Mouse (Mus musculus) forebrain, embryonic 10.5 days (tissue): ENCODE measurements around the gene Ppp1ca. TPM values are rescaled to one million over a fixed set of nuclear protein-coding genes. Genes with fewer than 3 reads are reported as not detected.

Source experiments
- DNase-seq: peaks from one replicate; pipeline ENCODE4 v3.0.0-alpha.2; 2017; ENCODE audit warnings: low spot score; ENCODE audit errors: extremely low spot score
- H3K27ac ChIP-seq: fragments of 300-500 bp; sonication (generic); 2 replicates; pipeline ENCODE4 v1.5.1; 2016; ENCODE audit warnings: mild to moderate bottlenecking
- H3K27me3 ChIP-seq: fragments of 300-500 bp; sonication (generic); 2 replicates; pipeline ENCODE4 v1.6.1; 2016; ENCODE audit warnings: mild to moderate bottlenecking; ENCODE audit not compliant: poor library complexity, severe bottlenecking
- H3K36me3 ChIP-seq: fragments of 300-500 bp; sonication (generic); replicated peaks from 2 replicates; pipeline ENCODE4 v1.6.1; 2016; ENCODE audit warnings: mild to moderate bottlenecking, moderate library complexity
- H3K4me1 ChIP-seq: fragments of 300-500 bp; sonication (generic); 2 replicates; pipeline ENCODE4 v1.6.1; 2016
- H3K4me3 ChIP-seq: fragments of 300-500 bp; sonication (generic); 2 replicates; pipeline ENCODE4 v1.5.1; 2016; ENCODE audit warnings: mild to moderate bottlenecking, moderate library complexity
- H3K9me3 ChIP-seq: fragments of 300-500 bp; sonication (generic); 2 replicates; pipeline ENCODE4 v1.6.1; 2016; ENCODE audit warnings: mild to moderate bottlenecking, moderate library complexity
- WGBS: fragments of 180-500 bp; shearing (Covaris S2); methylation state at CpG from one replicate; pipeline ENCODE4 v1.1.7; 2016; 5-methylcytosine and 5-hydroxymethylcytosine counted together
- polyA plus RNA-seq: library from polyadenylated mRNA; unstranded; fragments of >200 nt; fragmentation: Nextera tagmentation; extraction: Ambion mirVana; gene quantifications from 2 replicates; pipeline ENCODE4 v1.2.1, GENCODE M21; 2016

The Ppp1ca gene
- polyA plus RNA-seq, 1 experiment from 2014 or later, result 998 TPM

GRCm38 (mm10) chr19:4226779-4227178, 34.9 kb downstream of the Ppp1ca start:
- H3K4me3 ChIP-seq, result no peak overlapping the region
- H3K4me1 ChIP-seq, result peaks cover 17% of the 10 kb centered on the region
- WGBS, result 89% methylated on average over 7 of the region's 7 CpGs
- no peak overlapping the region for H3K27ac ChIP-seq
- H3K9me3 ChIP-seq, result no peaks in the 10 kb centered on the region
- DNase-seq, result no peak
- H3K27me3 ChIP-seq, result peaks cover 35% of the 10 kb centered on the region
- H3K36me3 ChIP-seq, result no peaks in the 10 kb centered on the region

- WGBS, result 77% methylated on average over 5 of the region's 5 CpGs
- Histone ChIP-seq H3K9me3 (no peaks in the 10 kb centered on the region), H3K4me1 (peaks cover 20% of the 10 kb centered on the region), H3K27me3 (peaks cover 28% of the 10 kb centered on the region), H3K4me3 (no peak overlapping the region), H3K36me3 (no peaks in the 10 kb centered on the region), H3K27ac (no peak overlapping the region)
- DNase-seq, result no peak
Measured at GRCm38 (mm10) chr19:4227446-4227845, 35.6 kb downstream of the Ppp1ca start.

GRCm38 (mm10) chr19:4227894-4228678, 36.2 kb downstream of the Ppp1ca start:
- DNase-seq, result peak; percentile 79
- no peaks in the 10 kb centered on the region for H3K36me3 ChIP-seq
- H3K27me3 ChIP-seq, result peaks cover 27% of the 10 kb centered on the region
- no peak overlapping the region for H3K4me3 ChIP-seq
- peaks cover 20% of the 10 kb centered on the region for H3K4me1 ChIP-seq
- WGBS, result 30% methylated on average over 8 of the region's 8 CpGs
- H3K9me3 ChIP-seq, result no peaks in the 10 kb centered on the region
- peak overlapping the region; percentile 36; the same call in 1 of the 2 replicates for H3K27ac ChIP-seq

GRCm38 (mm10) chr19:4228891-4229290, 37.0 kb downstream of the Ppp1ca start:
- peaks cover 20% of the 10 kb centered on the region for H3K4me1 ChIP-seq
- no peak overlapping the region for H3K4me3 ChIP-seq
- no peak for DNase-seq
- H3K9me3 ChIP-seq, result no peaks in the 10 kb centered on the region
- H3K27me3 ChIP-seq, result peaks cover 27% of the 10 kb centered on the region
- 78% methylated on average over 4 of the region's 4 CpGs for WGBS
- no peak overlapping the region for H3K27ac ChIP-seq
- H3K36me3 ChIP-seq, result no peaks in the 10 kb centered on the region

GRCm38 (mm10) chr19:4229451-4230076, 37.7 kb downstream of the Ppp1ca start:
- 38% methylated on average over 9 of the region's 9 CpGs for WGBS
- H3K4me1 ChIP-seq, result peaks cover 20% of the 10 kb centered on the region
- no peak overlapping the region for H3K4me3 ChIP-seq
- no peaks in the 10 kb centered on the region for H3K36me3 ChIP-seq
- H3K9me3 ChIP-seq, result no peaks in the 10 kb centered on the region
- peak overlapping the region; percentile 20; the same call in 1 of the 2 replicates for H3K27ac ChIP-seq
- H3K27me3 ChIP-seq, result peaks cover 29% of the 10 kb centered on the region
- no peak for DNase-seq

DNA sequence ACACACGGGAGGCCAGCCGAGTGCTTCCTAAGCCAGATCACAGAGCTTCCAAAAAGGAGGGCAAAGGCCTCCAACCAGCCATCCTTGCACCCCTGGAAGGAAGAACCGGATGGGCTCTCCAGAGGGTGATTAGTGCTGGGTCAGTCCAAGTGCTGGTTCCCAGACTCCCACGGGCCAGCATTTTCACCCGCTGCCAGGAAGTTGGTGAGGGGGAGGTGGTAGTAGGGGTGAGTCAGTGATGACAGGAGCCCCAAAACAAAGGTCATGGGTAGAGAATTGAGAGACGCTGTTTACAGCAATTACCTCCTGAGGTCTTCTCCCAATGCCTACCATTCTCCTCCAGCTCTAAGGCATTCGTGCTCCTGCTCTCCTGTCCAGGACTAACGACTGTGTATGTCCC, 38.5 kb downstream of the Ppp1ca start:
- no peak overlapping the region for H3K27ac ChIP-seq
- H3K36me3 ChIP-seq, result no peaks in the 10 kb centered on the region
- H3K9me3 ChIP-seq, result no peaks in the 10 kb centered on the region
- WGBS, result 73% methylated on average over 8 of the region's 8 CpGs
- no peak for DNase-seq
- H3K27me3 ChIP-seq, result peaks cover 32% of the 10 kb centered on the region
- H3K4me1 ChIP-seq, result peaks cover 20% of the 10 kb centered on the region
- no peak overlapping the region for H3K4me3 ChIP-seq

GRCm38 (mm10) chr19:4231253-4232185, 39.7 kb downstream of the Ppp1ca start, which contains the start of gene Pold4:
Pold4 (plus strand) TSS chr19:4231899.
- 13% methylated on average over 26 of the region's 26 CpGs for WGBS
- peak within 1 kb of the TSS; percentile 85 for H3K27ac ChIP-seq
- no peaks in the 10 kb centered on the region for H3K36me3 ChIP-seq
- peaks cover 32% of the 10 kb centered on the region for H3K27me3 ChIP-seq
- peaks cover 25% of the 10 kb centered on the region for H3K4me1 ChIP-seq
- H3K4me3 ChIP-seq, result peak within 1 kb of the TSS; percentile 71
- H3K9me3 ChIP-seq, result no peaks in the 10 kb centered on the region
- peak; percentile 90 for DNase-seq

- H3K9me3 ChIP-seq, result no peaks in the 10 kb centered on the region
- WGBS, result 79% methylated on average over 2 of the region's 2 CpGs
- peaks cover 32% of the 10 kb centered on the region for H3K27me3 ChIP-seq
- no peak for DNase-seq
- H3K4me3 ChIP-seq, result peak overlapping the region; percentile 71
- H3K27ac ChIP-seq, result peak overlapping the region; percentile 85
- peaks cover 25% of the 10 kb centered on the region for H3K4me1 ChIP-seq
- H3K36me3 ChIP-seq, result no peaks in the 10 kb centered on the region
Measured at GRCm38 (mm10) chr19:4232186-4232572, 40.3 kb downstream of the Ppp1ca start.

DNA sequence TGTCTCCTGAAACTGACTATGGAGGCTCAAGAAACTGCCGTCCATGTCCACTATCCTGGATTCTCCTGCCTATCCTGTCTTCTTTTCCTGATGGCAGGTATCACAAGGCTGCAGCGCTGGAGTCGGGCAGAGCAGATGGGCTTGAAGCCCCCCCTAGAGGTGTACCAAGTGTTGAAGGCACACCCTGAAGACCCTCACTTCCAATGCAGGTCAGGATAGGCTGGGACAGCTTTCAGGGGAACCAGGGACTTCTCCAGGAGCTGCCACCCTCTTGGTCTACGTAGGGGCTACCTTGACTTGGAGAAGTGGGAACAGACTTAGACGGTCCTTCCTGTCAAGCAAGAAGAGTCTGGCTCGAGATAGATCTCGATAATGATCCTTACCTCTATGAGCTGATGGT, 40.8 kb downstream of the Ppp1ca start:
- Histone ChIP-seq H3K27ac (no peak overlapping the region), H3K36me3 (no peaks in the 10 kb centered on the region), H3K9me3 (no peaks in the 10 kb centered on the region), H3K4me1 (peaks cover 25% of the 10 kb centered on the region), H3K27me3 (peaks cover 32% of the 10 kb centered on the region), H3K4me3 (peak overlapping the region; percentile 71)
- 82% methylated on average over 7 of the region's 7 CpGs for WGBS
- no peak for DNase-seq

- DNase-seq, result no peak
- Histone ChIP-seq H3K27ac (no peak overlapping the region), H3K4me3 (no peak overlapping the region), H3K36me3 (no peaks in the 10 kb centered on the region), H3K27me3 (peaks cover 15% of the 10 kb centered on the region), H3K4me1 (peaks cover 19% of the 10 kb centered on the region), H3K9me3 (no peaks in the 10 kb centered on the region)
- WGBS, result 81% methylated on average over 4 of the region's 4 CpGs
Measured at GRCm38 (mm10) chr19:4234548-4234947, 42.7 kb downstream of the Ppp1ca start.

- H3K4me1 ChIP-seq, result peaks cover 9% of the 10 kb centered on the region; the same call in 1 of the 2 replicates
- 75% methylated on average over 8 of the region's 8 CpGs for WGBS
Measured at GRCm38 (mm10) chr19:4240247-4240668, 48.4 kb downstream of the Ppp1ca start.

DNA sequence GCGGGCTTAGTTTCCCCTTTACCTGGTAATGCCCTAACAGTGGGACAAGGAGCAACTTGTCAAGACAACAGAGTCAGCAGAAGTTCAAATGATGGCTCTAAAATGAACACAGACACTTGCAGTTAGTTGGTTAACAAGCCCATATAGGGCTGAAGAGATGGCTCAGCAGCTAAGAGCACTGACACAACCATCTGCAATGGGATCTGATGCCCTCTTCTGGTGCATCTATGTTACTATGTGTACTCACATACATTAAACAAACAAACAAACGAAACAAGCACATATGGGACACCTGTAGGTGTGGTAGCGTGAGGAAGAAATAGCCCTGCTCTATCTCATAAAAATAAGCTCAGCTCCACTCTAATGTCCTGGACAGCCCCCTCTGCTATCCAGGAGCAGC, 50.6 kb downstream of the Ppp1ca start:
- no peak overlapping the region for H3K27ac ChIP-seq
- H3K4me1 ChIP-seq, result peaks cover 4% of the 10 kb centered on the region; the same call in 1 of the 2 replicates
- H3K4me3 ChIP-seq, result no peak overlapping the region
- no peak for DNase-seq
- H3K36me3 ChIP-seq, result no peaks in the 10 kb centered on the region
- WGBS, result 66% methylated on average over 3 of the region's 3 CpGs
- H3K9me3 ChIP-seq, result no peaks in the 10 kb centered on the region
- no peaks in the 10 kb centered on the region for H3K27me3 ChIP-seq

More at GRCm38 (mm10) chr19:4240247-4240668, 48.4 kb downstream of the Ppp1ca start:
- Histone ChIP-seq H3K27me3 (no peaks in the 10 kb centered on the region), H3K36me3 (no peaks in the 10 kb centered on the region), H3K27ac (no peak overlapping the region), H3K9me3 (no peaks in the 10 kb centered on the region), H3K4me3 (no peak overlapping the region)
- no peak for DNase-seq
